Mouse (Mus musculus) cerebellum, adult 9-10 months (tissue): ENCODE measurements around the gene Gabbr1.

ENCODE experiments used
- DNase-seq: peaks from one replicate; pipeline ENCODE4 v3.0.0; 2022

Gene Gabbr1

GRCm38 (mm10) chr17:37078193-37078592 lies 32.4 kb downstream of the Gabbr1 start:
- peak; percentile 3 for DNase-seq

- peak; percentile 5 for DNase-seq
These were observed 33.2 kb downstream of the Gabbr1 start for GRCm38 (mm10) chr17:37078990-37079389.

DNA sequence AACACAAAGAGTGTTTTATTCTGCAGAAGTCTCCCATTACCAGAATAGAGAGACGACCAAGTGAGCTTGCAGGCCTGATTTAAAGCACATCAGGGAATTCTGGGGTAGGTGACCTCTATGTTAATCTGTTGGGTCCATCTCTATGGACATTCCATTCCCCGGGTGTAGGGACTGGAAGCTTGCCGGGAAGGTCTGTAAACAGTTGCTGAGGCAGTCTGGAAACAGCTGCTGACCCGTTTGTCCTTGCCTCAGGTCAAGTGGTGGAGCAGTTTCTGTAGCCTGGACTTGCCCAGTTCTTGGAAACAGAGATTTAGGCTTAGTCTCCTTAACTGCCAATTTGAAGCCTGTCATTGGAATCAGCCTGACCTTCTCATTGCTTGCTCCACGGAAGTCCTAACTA lies 34.4 kb downstream of the Gabbr1 start:
- peak; percentile 1 for DNase-seq

DNA sequence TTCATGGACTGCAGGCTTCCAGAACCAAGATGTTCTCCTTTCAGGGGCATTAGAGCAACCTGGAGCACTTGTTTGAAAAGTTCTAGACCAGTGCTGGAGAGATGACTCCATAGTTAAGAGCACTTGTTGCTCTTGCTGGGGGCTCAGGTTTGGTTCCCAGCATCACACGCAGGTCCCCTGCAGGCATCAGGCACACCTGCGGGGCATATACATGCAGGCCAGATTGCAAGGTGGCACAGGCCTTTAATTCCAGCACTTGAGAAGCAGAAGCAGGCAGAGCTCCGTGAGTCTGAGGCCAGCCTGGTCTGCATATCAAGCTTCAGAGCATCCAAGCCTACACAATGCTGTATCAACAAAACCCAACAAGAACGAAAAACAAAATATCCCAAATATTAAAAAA lies 35.9 kb downstream of the Gabbr1 start:
- DNase-seq: peak; percentile 3

DNA sequence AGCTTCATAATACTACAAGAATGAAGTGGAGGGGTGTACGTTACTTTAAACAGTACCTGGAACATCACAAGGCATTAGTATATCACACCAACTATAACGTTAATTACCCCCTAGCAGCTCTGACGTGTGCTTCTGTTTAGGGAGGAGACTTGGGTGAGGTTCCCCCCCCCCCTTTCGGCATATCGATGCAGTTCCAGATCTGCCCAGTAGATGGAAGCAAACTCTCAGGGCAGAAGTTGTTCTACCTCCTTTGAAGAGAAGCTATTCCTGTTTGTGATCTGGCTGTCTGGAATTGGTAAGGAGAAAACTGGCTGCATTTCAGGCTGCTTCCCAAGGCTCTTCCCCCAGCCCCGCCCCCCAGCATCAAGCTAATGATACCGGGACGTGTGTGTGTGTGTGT lies 37.6 kb downstream of the Gabbr1 start:
- peak; percentile 38 for DNase-seq

DNA sequence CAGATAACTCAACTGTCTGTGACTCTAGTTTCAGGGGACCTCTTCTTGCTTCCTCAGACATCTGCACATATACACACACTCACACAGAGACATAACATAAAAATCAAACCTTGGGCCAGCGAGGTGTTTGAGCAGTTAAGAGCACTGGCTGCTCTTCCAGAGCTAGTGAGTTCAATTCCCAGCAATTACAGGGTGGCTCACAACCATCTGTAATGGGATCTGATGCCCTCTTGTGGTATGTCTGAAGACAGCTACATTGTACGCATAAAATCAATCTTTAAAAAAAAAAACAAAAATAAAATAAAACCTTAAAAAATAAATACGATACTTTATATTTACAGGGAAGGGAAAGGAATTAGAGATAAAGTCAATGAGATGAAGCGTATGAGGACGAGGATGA lies 38.9 kb downstream of the Gabbr1 start:
- DNase-seq: no peak

- no peak for DNase-seq
These were observed 39.8 kb downstream of the Gabbr1 start for GRCm38 (mm10) chr17:37085545-37085944.

DNA sequence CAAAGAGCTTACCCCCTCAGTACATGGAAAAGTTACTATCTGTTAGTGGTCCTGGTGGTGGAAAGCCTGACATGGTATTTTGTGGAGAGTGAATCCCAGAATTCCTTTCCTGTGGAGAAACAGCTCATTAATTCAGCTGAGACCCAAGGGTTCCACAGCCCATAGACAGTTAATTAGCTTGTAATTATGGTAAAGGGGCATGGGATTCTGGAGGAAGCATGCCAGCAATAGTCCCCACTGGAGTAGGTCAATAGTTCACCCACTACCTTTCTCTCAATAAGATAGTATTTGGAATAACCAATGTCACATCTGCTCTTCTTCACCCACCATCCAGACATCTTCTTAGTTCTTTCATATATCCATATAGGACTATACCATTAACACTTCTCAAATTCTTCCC lies 42.6 kb downstream of the Gabbr1 start, which contains the start of gene Olfr90:
Olfr90 (minus strand) TSS at position 101 of the 400 bp plus-strand sequence.
- no peak for DNase-seq

DNA sequence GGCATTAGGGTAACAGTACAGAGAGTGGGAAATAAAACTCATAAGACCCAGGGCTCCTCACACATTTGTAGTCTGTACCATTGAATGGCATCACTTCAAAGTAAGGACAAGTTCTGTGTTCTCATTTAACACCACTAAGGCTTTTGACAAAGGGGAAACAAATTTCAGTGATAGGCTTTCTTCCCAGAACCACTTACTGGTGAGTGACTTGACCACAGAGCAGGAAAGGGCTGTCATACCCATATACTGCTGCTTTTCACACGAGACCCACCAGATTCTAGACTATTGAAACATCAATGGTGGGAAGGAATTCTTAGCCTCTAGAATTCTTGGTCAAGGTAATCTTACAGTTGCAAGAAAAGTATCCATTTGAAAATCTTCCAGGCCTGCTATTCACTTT lies 46.4 kb downstream of the Gabbr1 start:
- DNase-seq: no peak

DNA sequence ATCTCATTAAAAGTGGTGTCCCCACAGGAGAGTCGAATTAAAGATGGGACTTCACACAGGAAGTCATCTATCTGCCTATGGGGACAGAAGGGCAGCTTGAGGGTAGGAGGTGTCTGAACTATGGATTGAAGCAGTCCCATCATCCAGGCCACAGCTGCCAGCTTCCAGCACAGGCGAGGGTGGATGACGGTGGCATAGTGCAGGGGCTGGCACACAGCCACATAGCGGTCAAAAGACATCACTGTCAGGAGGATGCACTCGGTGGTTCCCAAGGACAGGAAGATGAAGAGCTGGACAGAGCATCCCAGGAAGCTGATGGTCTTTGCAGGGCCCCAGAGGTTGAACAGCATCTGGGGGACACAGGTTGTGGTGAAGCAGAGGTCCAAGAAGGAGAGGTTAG lies 47.5 kb downstream of the Gabbr1 start:
- no peak for DNase-seq

- DNase-seq: no peak
These were observed 52.4 kb downstream of the Gabbr1 start, which contains the start of gene Olfr91 for GRCm38 (mm10) chr17:37098178-37098577. Gene Olfr91 (minus strand): TSS chr17:37098278.

DNA sequence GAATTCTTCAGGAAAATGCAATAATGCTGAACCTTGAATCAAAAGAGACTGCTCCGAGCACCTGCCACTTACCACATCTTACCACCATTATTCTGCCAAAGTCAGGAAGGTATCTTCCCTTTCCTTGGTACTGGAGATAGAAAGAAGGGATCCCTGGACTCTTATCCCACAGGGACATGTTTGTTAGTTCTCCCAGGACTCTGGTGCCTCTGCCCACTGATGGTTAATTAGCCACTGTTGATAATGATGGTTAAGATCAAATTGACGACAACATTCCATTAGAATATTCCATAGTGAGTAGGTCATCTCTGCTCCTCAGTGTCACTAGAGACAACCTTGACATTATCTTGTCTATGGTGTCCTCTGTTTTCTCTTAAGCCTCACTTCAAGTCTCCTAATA lies 74.2 kb downstream of the Gabbr1 start, which contains the start of gene Olfr92:
Olfr92 (minus strand) TSS at position 101 of the 400 bp plus-strand sequence.
- no peak for DNase-seq
